Mouse (Mus musculus): ENCODE data around the gene Sirpa.

The Sirpa gene

GRCm38 (mm10) chr2:129601894-129602663, 9.4 kb downstream of the Sirpa start:
- in situ Hi-C loops (cut with MboI; ENCODE audit: low pct_unique_long_range_greater_than_20kb in 1 of 2, low sequenced_read_pairs in 2 of 2, unreplicated experiment in 1 of 2), result no loop called here

- in situ Hi-C loops (cut with MboI; ENCODE audit: low pct_unique_long_range_greater_than_20kb in 1 of 2, low sequenced_read_pairs in 2 of 2, unreplicated experiment in 1 of 2), result no loop called here
These were observed 10.2 kb downstream of the Sirpa start for GRCm38 (mm10) chr2:129602856-129603255.

GRCm38 (mm10) chr2:129603536-129603935, 10.9 kb downstream of the Sirpa start:
- in situ Hi-C loops (cut with MboI; ENCODE audit: low pct_unique_long_range_greater_than_20kb in 1 of 2, low sequenced_read_pairs in 2 of 2, unreplicated experiment in 1 of 2), result no loop called here

- in situ Hi-C loops (cut with MboI; ENCODE audit: low pct_unique_long_range_greater_than_20kb in 1 of 2, low sequenced_read_pairs in 2 of 2, unreplicated experiment in 1 of 2), result no loop called here
These were observed 11.4 kb downstream of the Sirpa start for GRCm38 (mm10) chr2:129604032-129604431.

GRCm38 (mm10) chr2:129605816-129606215, 13.2 kb downstream of the Sirpa start:
- in situ Hi-C loops (cut with MboI; ENCODE audit: low pct_unique_long_range_greater_than_20kb in 1 of 2, low sequenced_read_pairs in 2 of 2, unreplicated experiment in 1 of 2), result no loop called here

GRCm38 (mm10) chr2:129606269-129606668, 13.6 kb downstream of the Sirpa start:
- in situ Hi-C loops (cut with MboI; ENCODE audit: low pct_unique_long_range_greater_than_20kb in 1 of 2, low sequenced_read_pairs in 2 of 2, unreplicated experiment in 1 of 2), result no loop called here

- in situ Hi-C loops (cut with MboI; ENCODE audit: low pct_unique_long_range_greater_than_20kb in 1 of 2, low sequenced_read_pairs in 2 of 2, unreplicated experiment in 1 of 2), result no loop called here
These were observed 14.3 kb downstream of the Sirpa start for GRCm38 (mm10) chr2:129606899-129607298.

- in situ Hi-C loops (cut with MboI; ENCODE audit: low pct_unique_long_range_greater_than_20kb in 1 of 2, low sequenced_read_pairs in 2 of 2, unreplicated experiment in 1 of 2), result no loop called here
These were observed 21.3 kb downstream of the Sirpa start for GRCm38 (mm10) chr2:129613971-129614370.

GRCm38 (mm10) chr2:129614482-129615185, 22.0 kb downstream of the Sirpa start:
- in situ Hi-C loops (cut with MboI; ENCODE audit: low pct_unique_long_range_greater_than_20kb in 1 of 2, low sequenced_read_pairs in 2 of 2, unreplicated experiment in 1 of 2), result no loop called here

- in situ Hi-C loops (cut with MboI; ENCODE audit: low pct_unique_long_range_greater_than_20kb in 1 of 2, low sequenced_read_pairs in 2 of 2, unreplicated experiment in 1 of 2), result no loop called here
These were observed 27.5 kb downstream of the Sirpa start for GRCm38 (mm10) chr2:129620148-129620547.

- in situ Hi-C loops (cut with MboI; ENCODE audit: low pct_unique_long_range_greater_than_20kb in 1 of 2, low sequenced_read_pairs in 2 of 2, unreplicated experiment in 1 of 2), result no loop called here
These were observed 28.2 kb downstream of the Sirpa start for GRCm38 (mm10) chr2:129620881-129621280.

- in situ Hi-C loops (cut with MboI; ENCODE audit: low pct_unique_long_range_greater_than_20kb in 1 of 2, low sequenced_read_pairs in 2 of 2, unreplicated experiment in 1 of 2), result no loop called here
These were observed 29.2 kb downstream of the Sirpa start for GRCm38 (mm10) chr2:129621654-129622490.

GRCm38 (mm10) chr2:129622918-129623317, 30.3 kb downstream of the Sirpa start:
- in situ Hi-C loops (cut with MboI; ENCODE audit: low pct_unique_long_range_greater_than_20kb in 1 of 2, low sequenced_read_pairs in 2 of 2, unreplicated experiment in 1 of 2), result no loop called here

- in situ Hi-C loops (cut with MboI; ENCODE audit: low pct_unique_long_range_greater_than_20kb in 1 of 2, low sequenced_read_pairs in 2 of 2, unreplicated experiment in 1 of 2), result no loop called here
These were observed 31.1 kb downstream of the Sirpa start for GRCm38 (mm10) chr2:129623771-129624170.

- in situ Hi-C loops (cut with MboI; ENCODE audit: low pct_unique_long_range_greater_than_20kb in 1 of 2, low sequenced_read_pairs in 2 of 2, unreplicated experiment in 1 of 2), result no loop called here
These were observed 31.7 kb downstream of the Sirpa start for GRCm38 (mm10) chr2:129624246-129624918.

- in situ Hi-C loops (cut with MboI; ENCODE audit: low pct_unique_long_range_greater_than_20kb in 1 of 2, low sequenced_read_pairs in 2 of 2, unreplicated experiment in 1 of 2), result no loop called here
These were observed 32.3 kb downstream of the Sirpa start for GRCm38 (mm10) chr2:129624956-129625355.

- in situ Hi-C loops (cut with MboI; ENCODE audit: low pct_unique_long_range_greater_than_20kb in 1 of 2, low sequenced_read_pairs in 2 of 2, unreplicated experiment in 1 of 2), result no loop called here
These were observed 33.2 kb downstream of the Sirpa start for GRCm38 (mm10) chr2:129625845-129626244.

- in situ Hi-C loops (cut with MboI; ENCODE audit: low pct_unique_long_range_greater_than_20kb in 1 of 2, low sequenced_read_pairs in 2 of 2, unreplicated experiment in 1 of 2), result no loop called here
These were observed 34.0 kb downstream of the Sirpa start for GRCm38 (mm10) chr2:129626621-129627061.

Data from mouse embryonic stem cell (cell line).